Mouse (Mus musculus): Measurements from ENCODE around the gene Hsh2d. TPM values are rescaled to one million over a fixed set of nuclear protein-coding genes. Genes with fewer than 3 reads are reported as not detected.

Hsh2d gene
- 4.4 and 24.5 TPM in 2 replicates for polyA plus RNA-seq (2012; ENCODE audit: low replicate concordance)

GRCm38 (mm10) chr8:72189417-72190214 is at the start of gene Hsh2d:
Gene Hsh2d, plus strand, starts transcription at chr8:72189638.

GRCm38 (mm10) chr8:72160707-72161697 is 28.4 kb upstream of the Hsh2d start, which contains the start of gene Rab8a:
Gene Rab8a, plus strand, starts transcription at chr8:72161200.

GRCm38 (mm10) chr8:72212751-72213150 is 23.3 kb downstream of the Hsh2d start, which contains the start of gene Cib3:
Gene Cib3, minus strand, starts transcription at chr8:72212837.

GRCm38 (mm10) chr8:72213536-72213935 is 24.1 kb downstream of the Hsh2d start, which contains the start of gene Gm11034:
Gene Gm11034, minus strand, starts transcription at chr8:72213636.

GRCm38 (mm10) chr8:72219541-72220363 is 30.3 kb downstream of the Hsh2d start, which contains the start of gene Fam32a:
Gene Fam32a, plus strand, starts transcription at chr8:72219730.

GRCm38 (mm10) chr8:72239499-72240402 is 50.3 kb downstream of the Hsh2d start, which contains the start of gene Ap1m1:
Gene Ap1m1, plus strand, starts transcription at chr8:72240018.

Other genes with a start within 250 kb of the Hsh2d start
- 1.1 and 4.8 TPM in 2 replicates for gene Zfp961, start 238.6 kb upstream of the Hsh2d start, polyA plus RNA-seq (2012; ENCODE audit: low replicate concordance)
- 6.8 and 30.5 TPM in 2 replicates for gene Cyp4f18, start 180.0 kb upstream of the Hsh2d start, polyA plus RNA-seq (2012; ENCODE audit: low replicate concordance)
- gene Olfr372, start 148.4 kb upstream of the Hsh2d start, polyA plus RNA-seq (2012; ENCODE audit: low replicate concordance) = not detected in 2 replicates
- gene Olfr373, start 106.5 kb upstream of the Hsh2d start, polyA plus RNA-seq (2012; ENCODE audit: low replicate concordance) = 0.06 TPM in 1 of 2 replicates, not detected in the other
- gene Olfr374, start 82.6 kb upstream of the Hsh2d start, polyA plus RNA-seq (2012; ENCODE audit: low replicate concordance) = 0.02 TPM in 1 of 2 replicates, not detected in the other
- gene Tpm4, start 54.7 kb upstream of the Hsh2d start, polyA plus RNA-seq (2012; ENCODE audit: low replicate concordance) = 15.1 and 15.6 TPM in 2 replicates
- 24.9 and 70.2 TPM in 2 replicates for gene Rab8a, start 28.4 kb upstream of the Hsh2d start, polyA plus RNA-seq (2012; ENCODE audit: low replicate concordance)
- gene Cib3, start 23.2 kb downstream of the Hsh2d start, polyA plus RNA-seq (2012; ENCODE audit: low replicate concordance) = not detected in 2 replicates
- gene Gm11034, start 24.0 kb downstream of the Hsh2d start, polyA plus RNA-seq (2012; ENCODE audit: low replicate concordance) = not detected in 2 replicates
- gene Fam32a, start 30.1 kb downstream of the Hsh2d start, polyA plus RNA-seq (2012; ENCODE audit: low replicate concordance) = 18.2 and 24.8 TPM in 2 replicates
- gene Ap1m1, start 50.4 kb downstream of the Hsh2d start, polyA plus RNA-seq (2012; ENCODE audit: low replicate concordance) = 191 and 210 TPM in 2 replicates
- gene Gm10282, start 115.6 kb downstream of the Hsh2d start, polyA plus RNA-seq (2012; ENCODE audit: low replicate concordance) = 10.7 and 26.0 TPM in 2 replicates
- gene Klf2, start 129.4 kb downstream of the Hsh2d start, polyA plus RNA-seq (2012; ENCODE audit: low replicate concordance) = 116 and 306 TPM in 2 replicates
- 8.6 and 16.4 TPM in 2 replicates for gene Eps15l1, start 231.8 kb downstream of the Hsh2d start, polyA plus RNA-seq (2012; ENCODE audit: low replicate concordance)